Mouse (Mus musculus): ENCODE measurements around the gene Tmcc3.

The Tmcc3 gene

GRCm38 (mm10) chr10:94549511-94550232 lies 237.9 kb downstream of the Tmcc3 start:
- no peak for DNase-seq (ENCODE audit: low read depth, low spot score)

GRCm38 (mm10) chr10:94550649-94551048 lies 238.9 kb downstream of the Tmcc3 start:
- no peak for DNase-seq (ENCODE audit: low read depth, low spot score)

- DNase-seq (ENCODE audit: low read depth, low spot score) = no peak
Measured at GRCm38 (mm10) chr10:94551065-94551464, 239.3 kb downstream of the Tmcc3 start.

- DNase-seq (ENCODE audit: low read depth, low spot score) = no peak
Measured at GRCm38 (mm10) chr10:94551511-94551910, 239.8 kb downstream of the Tmcc3 start.

- DNase-seq (ENCODE audit: low read depth, low spot score) = no peak
Measured at GRCm38 (mm10) chr10:94551924-94552523, 240.3 kb downstream of the Tmcc3 start.

GRCm38 (mm10) chr10:94555394-94555793 lies 243.6 kb downstream of the Tmcc3 start:
- DNase-seq (ENCODE audit: low read depth, low spot score) = no peak

GRCm38 (mm10) chr10:94557428-94558149 lies 245.8 kb downstream of the Tmcc3 start:
- DNase-seq (ENCODE audit: low read depth, low spot score) = no peak

- no peak for DNase-seq (ENCODE audit: low read depth, low spot score)
Measured at GRCm38 (mm10) chr10:94558826-94559225, 247.1 kb downstream of the Tmcc3 start.

- DNase-seq (ENCODE audit: low read depth, low spot score) = no peak
Measured at GRCm38 (mm10) chr10:94561351-94561750, 249.6 kb downstream of the Tmcc3 start.

GRCm38 (mm10) chr10:94562188-94562587 lies 250.4 kb downstream of the Tmcc3 start:
- no peak for DNase-seq (ENCODE audit: low read depth, low spot score)

- DNase-seq (ENCODE audit: low read depth, low spot score) = no peak
Measured at GRCm38 (mm10) chr10:94562991-94563390, 251.2 kb downstream of the Tmcc3 start.

GRCm38 (mm10) chr10:94565410-94566221 lies 253.9 kb downstream of the Tmcc3 start:
- no peak for DNase-seq (ENCODE audit: low read depth, low spot score)

GRCm38 (mm10) chr10:94566222-94566868 lies 254.6 kb downstream of the Tmcc3 start:
- no peak for DNase-seq (ENCODE audit: low read depth, low spot score)

GRCm38 (mm10) chr10:94567251-94567650 lies 255.5 kb downstream of the Tmcc3 start:
- DNase-seq (ENCODE audit: low read depth, low spot score) = no peak

GRCm38 (mm10) chr10:94567915-94568314 lies 256.2 kb downstream of the Tmcc3 start:
- DNase-seq (ENCODE audit: low read depth, low spot score) = no peak

- DNase-seq (ENCODE audit: low read depth, low spot score) = no peak
Measured at GRCm38 (mm10) chr10:94568867-94569266, 257.1 kb downstream of the Tmcc3 start.

- DNase-seq (ENCODE audit: low read depth, low spot score) = no peak
Measured at GRCm38 (mm10) chr10:94569731-94570130, 258.0 kb downstream of the Tmcc3 start.

- no peak for DNase-seq (ENCODE audit: low read depth, low spot score)
Measured at GRCm38 (mm10) chr10:94571927-94572620, 260.3 kb downstream of the Tmcc3 start.

GRCm38 (mm10) chr10:94572772-94573171 lies 261.0 kb downstream of the Tmcc3 start:
- no peak for DNase-seq (ENCODE audit: low read depth, low spot score)

- no peak for DNase-seq (ENCODE audit: low read depth, low spot score)
Measured at GRCm38 (mm10) chr10:94574451-94575333, 262.9 kb downstream of the Tmcc3 start.

Data from mesoderm, embryonic 11.5 days (tissue).